Mouse (Mus musculus) thymus, adult 2 months (tissue): ENCODE data around the gene Bag5. TPM values are rescaled to one million over a fixed set of nuclear protein-coding genes. Genes with fewer than 3 reads are reported as not detected.

Source experiments
- DNase-seq: peaks from one replicate; pipeline ENCODE4 v3.0.0; 2021
- H3K27ac ChIP-seq: fragments of 200-500 bp; 2 replicates; pipeline ENCODE4 v1.5.1; 2012; ENCODE audit warnings: low read length, control low read depth; ENCODE audit not compliant: control insufficient read depth, insufficient read depth
- H3K27me3 ChIP-seq: fragments of 200-500 bp; 2 replicates; pipeline ENCODE4 v1.6.1; 2012; ENCODE audit warnings: mild to moderate bottlenecking, low read length, moderate library complexity, mixed read lengths; ENCODE audit not compliant: control insufficient read depth, insufficient read depth
- H3K36me3 ChIP-seq: fragments of 200-500 bp; 2 replicates; pipeline ENCODE4 v1.6.1; 2012; ENCODE audit warnings: mild to moderate bottlenecking, low read length, moderate library complexity; ENCODE audit not compliant: control insufficient read depth, insufficient read depth
- H3K4me1 ChIP-seq: fragments of 200-500 bp; replicated peaks from 2 replicates; pipeline ENCODE4 v1.6.1; 2012; ENCODE audit warnings: low read length; ENCODE audit not compliant: control insufficient read depth, insufficient read depth
- H3K4me3 ChIP-seq: fragments of 200-500 bp; 2 replicates; pipeline ENCODE4 v1.5.1; 2012; ENCODE audit warnings: mild to moderate bottlenecking, low read length, control low read depth, moderate library complexity; ENCODE audit not compliant: control insufficient read depth, insufficient read depth
- CTCF ChIP-seq: fragments of 200-500 bp; IDR thresholded peaks from 2 replicates; pipeline ENCODE4 v1.5.1; 2012; ENCODE audit warnings: mild to moderate bottlenecking, control low read depth, low read length, moderate library complexity, borderline replicate concordance; ENCODE audit not compliant: control insufficient read depth, poor library complexity, insufficient read depth; ENCODE audit errors: extremely low read depth
- POLR2A ChIP-seq: fragments of 200-500 bp; IDR thresholded peaks from 2 replicates; pipeline ENCODE4 v1.6.1; 2012; ENCODE audit warnings: mild to moderate bottlenecking, low read length, control low read depth, moderate library complexity; ENCODE audit not compliant: control insufficient read depth, poor library complexity, insufficient read depth; ENCODE audit errors: extremely low read depth
- WGBS: fragments of 180-500 bp; shearing (Covaris S2); methylation state at CpG from one replicate; pipeline ENCODE4 v1.1.7; 2018; 5-methylcytosine and 5-hydroxymethylcytosine counted together
- polyA plus RNA-seq: library from polyadenylated mRNA; depleted of rRNA; stranded (reverse); fragments of >200 nt; gene quantifications from 2 replicates; pipeline ENCODE4 v1.2.3, GENCODE M21; 2012

Gene Bag5
- polyA plus RNA-seq, 1 experiment = 12.8 TPM

DNA sequence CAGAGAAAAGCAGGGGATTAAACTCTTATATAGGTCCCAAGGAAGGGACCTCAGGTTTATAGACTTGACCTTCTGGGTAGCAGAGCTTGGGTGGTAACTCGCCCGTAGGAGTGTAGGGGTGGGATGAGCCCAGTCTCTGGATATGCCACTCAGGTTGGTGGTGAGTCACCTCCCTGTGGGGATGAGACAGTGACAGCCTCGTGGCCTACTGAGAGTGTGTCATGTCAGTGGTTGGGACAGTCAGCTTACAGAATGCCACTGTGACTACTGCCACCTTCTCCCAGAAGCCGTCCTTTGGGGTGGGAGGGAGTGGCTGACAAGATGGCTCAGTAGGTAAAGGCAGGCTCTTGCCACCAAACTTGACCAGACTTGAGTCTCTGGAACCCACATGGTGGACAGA is 26.7 kb downstream of the Bag5 start:
- Histone ChIP-seq H3K36me3 (no peaks in the 10 kb centered on the region), H3K27ac (no peak overlapping the region), H3K4me1 (peaks cover 16% of the 10 kb centered on the region), H3K27me3 (no peaks in the 10 kb centered on the region), H3K4me3 (no peak overlapping the region)
- 83% methylated on average over 4 of the region's 4 CpGs for WGBS
- TF ChIP-seq POLR2A = no peak
- TF ChIP-seq CTCF = no peak
- no peak for DNase-seq

DNA sequence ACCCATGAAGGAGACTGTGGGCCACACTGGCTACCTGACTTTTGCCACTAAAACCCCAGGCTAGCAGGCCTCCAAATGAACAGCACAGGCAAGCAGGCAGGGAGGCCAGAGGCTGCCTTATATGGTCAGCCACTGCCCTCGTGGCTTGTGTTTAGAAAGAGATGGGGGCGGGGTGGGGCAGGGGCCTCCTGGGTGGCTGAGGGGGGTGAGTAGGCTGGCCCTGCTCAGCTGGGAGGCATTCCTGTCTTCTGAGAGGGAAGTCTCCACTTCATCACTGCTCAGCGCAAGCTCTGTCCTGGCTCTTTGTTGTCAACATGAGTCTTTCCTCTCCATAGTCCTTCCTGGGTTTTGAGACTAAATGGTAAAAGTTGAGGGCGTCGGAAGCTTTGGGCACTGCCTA is 30.3 kb downstream of the Bag5 start:
- H3K4me3 ChIP-seq = no peak overlapping the region
- TF ChIP-seq POLR2A (no peak), CTCF (no peak)
- 90% methylated on average over 5 of the region's 5 CpGs for WGBS
- H3K4me1 ChIP-seq = peaks cover 11% of the 10 kb centered on the region
- no peak for DNase-seq
- no peak overlapping the region for H3K27ac ChIP-seq
- no peaks in the 10 kb centered on the region for H3K27me3 ChIP-seq
- no peaks in the 10 kb centered on the region for H3K36me3 ChIP-seq

DNA sequence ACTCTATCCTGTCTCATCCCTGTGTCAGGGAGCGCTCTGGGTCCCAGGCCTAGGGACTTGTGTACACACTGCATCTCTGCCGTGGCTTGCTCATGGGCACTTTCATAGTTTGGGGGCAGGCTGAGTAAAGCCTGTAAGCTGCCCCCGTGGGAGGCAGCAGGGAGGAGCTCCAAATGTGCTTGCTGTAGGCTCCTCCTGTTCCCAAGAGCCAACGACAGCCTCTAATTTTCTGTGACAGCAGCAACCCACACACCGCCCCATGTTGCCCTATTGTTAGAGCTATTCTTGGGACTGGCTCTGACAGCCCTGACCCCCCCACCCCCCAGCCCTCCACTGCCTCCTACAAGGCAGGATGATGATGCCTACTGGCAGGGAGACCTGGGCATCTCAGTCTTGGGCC is 31.1 kb downstream of the Bag5 start:
- no peak for TF ChIP-seq CTCF
- no peak for DNase-seq
- Histone ChIP-seq H3K36me3 (no peaks in the 10 kb centered on the region), H3K27me3 (no peaks in the 10 kb centered on the region), H3K4me1 (peaks cover 17% of the 10 kb centered on the region), H3K4me3 (no peak overlapping the region), H3K27ac (no peak overlapping the region)
- WGBS = 94% methylated on average over 5 of the region's 5 CpGs

DNA sequence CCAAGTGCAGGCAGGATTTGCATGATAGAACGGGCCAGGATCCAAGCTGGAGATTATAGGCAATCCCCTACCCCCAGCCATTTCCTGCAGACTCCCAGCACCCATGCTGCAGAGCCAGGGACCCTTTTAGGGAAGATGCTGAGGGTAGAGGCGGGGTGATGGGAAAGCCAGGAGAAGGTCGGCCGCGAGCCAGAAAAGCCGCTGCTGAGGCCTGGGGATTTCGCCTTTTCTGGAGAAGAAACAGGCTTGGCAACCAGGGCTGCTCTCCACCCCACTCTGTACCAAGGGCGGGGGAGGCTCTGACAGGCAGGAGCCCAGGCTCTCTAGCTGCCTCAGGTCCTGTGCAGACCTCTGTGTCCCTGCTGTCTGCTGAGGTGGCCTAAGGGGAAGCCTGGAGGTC is 31.8 kb downstream of the Bag5 start:
- no peak for DNase-seq
- H3K27ac ChIP-seq = no peak overlapping the region
- no peak for TF ChIP-seq CTCF
- TF ChIP-seq POLR2A = no peak
- no peaks in the 10 kb centered on the region for H3K27me3 ChIP-seq
- peaks cover 18% of the 10 kb centered on the region for H3K4me1 ChIP-seq
- no peak overlapping the region for H3K4me3 ChIP-seq
- 96% methylated on average over 8 of the region's 8 CpGs for WGBS
- H3K36me3 ChIP-seq = no peaks in the 10 kb centered on the region

DNA sequence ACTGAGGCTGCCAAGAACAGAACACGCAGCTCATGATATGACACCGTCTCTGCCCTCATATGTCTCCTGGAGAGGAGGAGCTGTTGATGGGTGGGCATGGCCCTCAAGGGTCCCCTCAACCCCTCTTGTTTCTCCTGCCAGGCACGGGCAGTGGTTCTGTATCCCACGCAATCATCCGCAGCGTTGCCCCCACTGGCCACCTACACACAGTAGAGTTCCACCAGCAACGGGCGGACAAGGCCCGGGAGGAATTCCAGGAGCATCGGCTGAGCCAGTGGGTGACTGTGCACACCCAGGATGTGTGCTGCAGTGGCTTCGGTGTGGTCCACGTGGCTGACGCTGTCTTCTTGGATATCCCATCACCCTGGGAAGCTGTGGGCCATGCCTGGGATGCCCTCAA is 32.4 kb downstream of the Bag5 start:
- Histone ChIP-seq H3K4me3 (no peak overlapping the region), H3K36me3 (no peaks in the 10 kb centered on the region), H3K27me3 (no peaks in the 10 kb centered on the region), H3K27ac (no peak overlapping the region), H3K4me1 (peaks cover 18% of the 10 kb centered on the region)
- TF ChIP-seq POLR2A (no peak), CTCF (no peak)
- WGBS = 97% methylated on average over 13 of the region's 13 CpGs
- no peak for DNase-seq

DNA sequence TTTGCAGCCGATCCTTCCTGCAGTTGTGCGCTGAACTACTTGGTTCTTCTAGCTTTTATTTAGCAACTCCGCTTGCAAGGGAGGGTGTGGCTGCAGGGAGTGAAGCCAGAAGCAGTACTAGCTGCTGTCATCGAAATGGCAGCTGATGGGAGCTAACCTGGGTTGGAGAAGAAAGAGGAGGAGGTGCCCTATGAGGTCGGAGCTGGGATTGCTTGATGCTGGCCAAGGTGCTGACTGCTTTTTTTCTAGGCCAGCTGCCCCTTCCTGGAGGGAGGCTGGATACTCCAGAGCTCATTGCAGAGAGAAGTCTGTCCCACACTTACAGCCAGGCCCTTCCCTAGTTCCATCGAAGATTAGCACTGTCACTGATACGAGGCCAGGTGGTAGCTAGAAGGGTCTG is 34.1 kb downstream of the Bag5 start:
- H3K4me1 ChIP-seq = peaks cover 18% of the 10 kb centered on the region
- no peaks in the 10 kb centered on the region; the same call in 1 of the 2 replicates for H3K27me3 ChIP-seq
- TF ChIP-seq CTCF (no peak), POLR2A (no peak)
- no peaks in the 10 kb centered on the region for H3K36me3 ChIP-seq
- peak overlapping the region; percentile 66 for H3K4me3 ChIP-seq
- DNase-seq = no peak
- H3K27ac ChIP-seq = no peak overlapping the region
- WGBS = 65% methylated on average over 7 of the region's 7 CpGs

DNA sequence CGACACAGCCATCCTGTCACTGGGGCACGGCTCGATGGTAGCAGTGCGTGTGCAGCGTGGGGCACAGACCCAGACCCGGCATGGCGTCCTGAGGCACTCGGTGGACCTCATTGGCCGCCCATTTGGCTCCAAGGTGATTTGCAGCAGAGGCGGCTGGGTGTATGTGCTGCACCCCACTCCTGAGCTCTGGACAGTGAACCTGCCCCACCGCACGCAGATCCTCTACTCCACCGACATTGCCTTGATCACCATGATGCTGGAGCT is 34.5 kb downstream of the Bag5 start:
- no peak for TF ChIP-seq CTCF
- TF ChIP-seq POLR2A = no peak
- Histone ChIP-seq H3K36me3 (no peaks in the 10 kb centered on the region), H3K27me3 (no peaks in the 10 kb centered on the region; the same call in 1 of the 2 replicates), H3K4me1 (peaks cover 18% of the 10 kb centered on the region), H3K27ac (no peak overlapping the region), H3K4me3 (peak overlapping the region; percentile 66)
- WGBS = 7% methylated on average over 13 of the region's 13 CpGs
- DNase-seq = no peak
